Mouse (Mus musculus): ENCODE measurements around the gene Tmprss13. TPM values are rescaled to one million over a fixed set of nuclear protein-coding genes. Genes with fewer than 3 reads are reported as not detected.

The Tmprss13 gene
- total RNA-seq, 2 experiments from 2014 or later, result not detected

DNA sequence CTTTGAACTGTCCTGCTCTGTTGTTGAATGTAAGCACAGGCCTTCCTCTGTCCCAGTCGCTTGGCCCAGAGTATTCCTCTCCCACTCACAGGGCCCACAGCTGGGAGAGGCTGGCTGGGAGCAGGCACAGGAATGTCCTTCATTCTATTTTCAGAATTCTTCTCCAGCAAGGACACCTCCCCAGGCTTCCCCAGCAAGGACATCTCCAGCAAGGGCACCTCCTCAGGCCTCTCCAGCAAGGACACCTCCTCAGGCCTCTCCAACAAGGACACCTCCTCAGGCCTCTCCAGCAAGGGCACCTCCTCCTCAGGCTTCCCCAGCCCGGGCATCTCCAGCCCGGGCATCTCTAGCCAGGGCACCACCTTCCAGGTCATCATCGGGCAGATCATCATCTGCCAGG is 9.4 kb downstream of the Tmprss13 start:
- intact Hi-C loops (cut with DNase I), result no loop called here
- DNase-seq, result no peak

DNA sequence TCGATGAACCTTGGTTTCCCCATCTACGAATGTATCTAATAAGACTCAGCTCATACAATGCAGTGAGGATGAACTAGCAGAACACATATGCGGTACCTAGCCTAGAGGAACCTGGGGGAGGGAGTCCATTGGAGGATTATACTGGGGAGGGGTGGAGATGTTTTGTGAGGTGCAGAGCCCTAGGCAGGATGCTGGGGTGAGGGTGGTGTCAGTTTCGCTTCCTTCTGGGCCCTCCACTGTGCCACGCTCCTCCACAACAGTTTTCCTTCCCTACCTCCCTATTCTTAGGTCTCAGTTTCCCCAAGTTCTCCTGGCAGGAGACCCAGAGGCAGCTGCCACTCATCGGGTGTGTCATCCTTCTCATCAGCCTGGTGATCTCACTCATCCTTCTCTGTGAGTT is 10.7 kb downstream of the Tmprss13 start:
- intact Hi-C loops (cut with DNase I), result no loop called here
- DNase-seq, result no peak

DNA sequence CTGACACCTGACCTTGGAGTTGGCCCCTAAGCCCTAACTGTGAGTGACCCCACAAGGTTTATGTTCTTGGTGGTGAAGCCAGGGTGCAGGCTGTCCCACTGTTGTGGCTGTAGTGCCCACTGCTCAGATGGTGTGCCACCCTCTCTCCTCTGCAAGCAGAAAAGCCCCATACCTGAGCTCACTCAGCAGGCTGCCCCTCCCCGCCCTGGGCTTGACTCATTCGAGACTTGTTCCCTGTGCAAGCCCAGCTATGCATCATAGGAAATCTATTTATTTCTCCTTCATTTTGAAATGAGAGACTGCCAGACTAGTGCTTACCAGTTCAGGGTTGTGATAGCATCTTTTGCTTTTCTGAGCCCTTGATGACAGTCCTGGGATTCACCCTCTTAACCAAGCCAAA is 18.5 kb downstream of the Tmprss13 start:
- DNase-seq, result no peak
- intact Hi-C loops (cut with DNase I), result no loop called here

DNA sequence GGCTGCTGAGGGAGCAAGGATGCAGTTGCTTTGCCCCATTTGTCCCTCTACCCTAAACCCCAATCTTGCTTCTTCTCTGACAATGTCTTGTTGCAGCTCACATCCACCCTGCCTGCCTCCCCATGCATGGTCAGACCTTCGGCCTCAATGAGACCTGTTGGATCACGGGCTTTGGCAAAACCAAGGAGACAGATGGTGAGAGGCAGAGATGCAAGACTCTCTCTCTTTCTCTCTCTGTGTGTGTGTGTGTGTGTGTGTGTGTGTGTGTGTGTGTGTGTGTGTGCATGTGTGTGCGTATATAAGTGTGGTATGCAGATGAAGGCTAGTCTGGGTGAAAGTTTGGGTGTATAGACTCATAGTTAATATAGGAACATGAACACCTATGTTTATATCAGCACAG is 24.2 kb downstream of the Tmprss13 start:
- no peak for DNase-seq
- intact Hi-C loops (cut with DNase I), result no loop called here

DNA sequence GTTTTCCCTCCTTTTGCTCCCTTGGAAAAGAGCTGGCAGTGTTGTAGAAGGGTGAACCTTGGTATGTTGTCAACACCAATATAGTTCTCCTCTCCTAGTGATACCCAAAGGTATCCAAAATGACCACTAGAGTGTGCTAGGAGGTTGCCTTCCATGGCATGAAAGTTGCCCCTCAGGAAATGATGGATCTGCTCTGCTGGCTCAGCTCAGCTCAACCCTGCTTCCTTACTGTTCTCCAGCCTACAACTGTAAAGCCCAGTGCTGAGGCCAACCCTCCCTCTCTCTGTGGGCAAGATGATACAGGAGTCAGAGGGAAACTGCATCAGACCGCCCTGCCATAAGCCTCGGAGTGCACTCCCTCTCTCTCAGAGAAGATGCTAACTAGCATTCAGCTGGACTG is 26.6 kb downstream of the Tmprss13 start:
- intact Hi-C loops (cut with DNase I), result no loop called here
- peak; percentile 63 for DNase-seq

DNA sequence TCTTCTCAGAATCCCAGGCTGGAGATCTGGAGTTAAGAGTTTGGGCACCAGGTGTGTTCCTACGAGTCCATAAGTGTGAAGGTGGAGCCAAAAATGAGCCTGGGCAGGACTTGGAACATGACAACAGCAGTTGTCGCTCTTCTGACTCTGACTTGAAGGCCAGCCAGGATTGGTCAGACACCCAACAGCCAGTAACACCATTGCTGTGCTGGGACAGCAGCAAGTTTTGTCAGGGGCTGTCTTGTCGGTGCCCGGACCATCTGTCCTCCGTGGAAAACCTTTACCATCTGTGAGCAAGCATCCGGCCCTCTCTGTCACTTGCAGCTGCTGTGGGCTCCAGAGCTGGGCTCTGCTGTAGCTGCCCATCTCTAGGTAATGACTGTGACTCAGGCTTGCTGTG is 27.4 kb downstream of the Tmprss13 start:
- peak; percentile 81 for DNase-seq
- intact Hi-C loops (cut with DNase I), result no loop called here

DNA sequence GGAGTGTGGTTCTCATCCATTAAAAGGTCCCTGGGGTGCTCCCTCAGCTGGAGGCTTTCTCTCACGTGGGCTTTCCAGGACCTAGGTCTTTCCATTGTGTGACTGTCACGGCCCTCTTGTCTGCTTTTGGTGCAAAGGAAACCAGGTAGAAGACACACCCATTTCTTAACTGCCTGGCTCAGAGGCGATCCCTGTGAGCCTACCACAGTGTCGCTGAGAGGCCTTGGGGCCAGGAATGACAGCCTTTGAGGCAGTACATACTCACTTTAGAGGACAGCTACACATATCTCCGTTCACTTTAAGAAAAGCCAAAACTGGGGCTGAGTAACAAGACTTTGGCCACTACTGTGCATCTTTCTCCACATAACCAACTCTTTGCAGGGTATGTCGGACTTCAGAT is 29.7 kb downstream of the Tmprss13 start:
- intact Hi-C loops (cut with DNase I), result no loop called here
- no peak for DNase-seq

DNA sequence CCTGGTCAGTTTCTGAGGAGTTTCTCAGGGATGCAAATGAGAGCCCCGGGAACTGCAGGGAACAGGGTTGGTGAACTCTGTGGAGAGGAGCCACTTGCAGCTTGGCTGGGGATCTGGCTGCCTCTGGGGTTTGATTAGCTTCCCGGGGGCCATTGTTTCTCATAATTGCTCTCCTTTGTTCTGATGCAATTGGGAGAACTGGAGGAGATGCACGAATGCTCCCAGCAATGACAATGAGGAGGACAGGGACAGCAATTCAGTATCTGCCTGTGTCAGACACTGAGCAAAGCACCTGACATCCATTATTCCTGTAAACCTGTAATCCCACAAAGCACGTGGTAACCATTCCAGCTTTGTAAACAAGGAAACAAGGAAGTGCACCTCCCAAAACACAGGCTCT is 30.3 kb downstream of the Tmprss13 start:
- intact Hi-C loops (cut with DNase I), result no loop called here
- no peak for DNase-seq

DNA sequence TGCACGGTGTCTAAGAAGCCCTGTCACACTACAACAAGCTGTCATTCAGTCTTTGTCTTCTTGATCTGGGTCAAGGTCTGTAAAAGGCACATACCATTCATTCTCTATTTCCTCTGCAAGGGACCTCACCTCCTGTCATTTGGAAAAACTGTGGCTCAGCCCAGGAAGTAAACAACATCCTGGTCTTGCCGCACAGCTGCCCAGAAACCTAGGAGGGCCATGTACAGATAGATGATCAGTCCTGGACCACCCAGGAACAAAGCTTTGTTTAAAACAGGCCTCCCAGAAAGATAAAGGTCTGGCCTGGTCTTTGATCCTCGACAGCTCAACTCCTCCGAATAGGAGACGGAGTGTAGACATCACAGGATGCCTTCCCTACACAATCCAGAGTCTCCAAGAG is 31.0 kb downstream of the Tmprss13 start:
- no peak for DNase-seq
- intact Hi-C loops (cut with DNase I), result no loop called here

DNA sequence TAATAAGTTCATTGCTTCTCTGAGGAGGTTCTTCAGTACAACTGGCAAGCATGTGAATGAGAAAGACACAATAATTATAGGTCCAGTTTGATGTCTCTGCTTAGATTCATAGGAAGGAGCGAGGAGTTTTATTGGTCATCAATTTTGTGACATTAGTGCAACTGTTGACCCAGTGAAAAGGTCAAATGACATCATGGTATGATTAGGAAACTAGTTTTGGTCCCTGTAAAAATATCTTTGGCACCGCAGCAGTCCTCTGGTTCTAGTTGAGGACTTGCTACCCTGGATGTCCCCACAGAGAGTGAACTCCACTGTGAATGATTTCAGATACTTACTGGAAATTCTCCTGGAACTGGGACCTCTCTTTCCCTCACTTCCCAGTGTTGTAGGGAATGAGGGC is 36.3 kb downstream of the Tmprss13 start:
- no peak for DNase-seq
- intact Hi-C loops (cut with DNase I), result no loop called here

DNA sequence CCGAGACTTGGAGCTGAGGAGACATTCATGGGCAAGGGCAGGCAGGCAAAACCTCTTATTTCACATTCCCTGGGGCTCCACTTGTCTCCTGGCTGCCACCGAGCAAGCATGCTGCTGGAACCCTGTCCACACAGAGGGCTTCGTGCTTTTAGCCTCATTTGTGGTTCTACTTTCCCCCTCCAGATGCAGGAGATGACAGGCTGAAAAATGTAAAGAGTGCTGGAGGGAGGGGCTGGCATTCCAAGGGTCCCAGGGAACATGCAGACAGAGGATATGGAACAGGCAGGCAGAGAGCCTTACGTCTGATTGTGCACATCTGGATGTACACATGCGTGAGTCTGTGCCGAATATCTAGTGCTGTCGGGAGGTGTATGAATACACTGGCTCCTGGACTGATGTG is 39.5 kb downstream of the Tmprss13 start:
- DNase-seq, result no peak
- intact Hi-C loops (cut with DNase I), result no loop called here

DNA sequence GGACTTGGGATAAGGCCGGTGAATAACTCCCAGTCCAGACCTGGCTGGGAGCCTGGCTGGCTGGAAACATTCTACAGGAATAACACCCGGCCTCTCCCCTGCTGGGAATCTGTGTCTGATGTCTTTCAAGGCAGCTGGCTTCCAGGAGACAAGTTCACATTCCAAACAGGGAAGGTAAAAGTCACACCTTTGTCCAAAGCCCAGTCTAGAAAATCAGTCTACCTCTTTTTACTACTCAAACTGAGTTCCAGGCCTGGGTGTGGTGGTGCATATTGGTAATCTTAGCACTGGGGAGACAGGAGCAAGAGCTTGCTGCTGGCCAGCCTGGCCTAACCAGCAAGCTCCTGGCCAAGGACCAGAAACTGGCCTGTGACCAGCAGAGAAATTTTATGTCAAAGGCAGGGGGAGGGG is 43.2 kb downstream of the Tmprss13 start:
- intact Hi-C loops (cut with DNase I), result no loop called here
- peak; percentile 68 for DNase-seq

DNA sequence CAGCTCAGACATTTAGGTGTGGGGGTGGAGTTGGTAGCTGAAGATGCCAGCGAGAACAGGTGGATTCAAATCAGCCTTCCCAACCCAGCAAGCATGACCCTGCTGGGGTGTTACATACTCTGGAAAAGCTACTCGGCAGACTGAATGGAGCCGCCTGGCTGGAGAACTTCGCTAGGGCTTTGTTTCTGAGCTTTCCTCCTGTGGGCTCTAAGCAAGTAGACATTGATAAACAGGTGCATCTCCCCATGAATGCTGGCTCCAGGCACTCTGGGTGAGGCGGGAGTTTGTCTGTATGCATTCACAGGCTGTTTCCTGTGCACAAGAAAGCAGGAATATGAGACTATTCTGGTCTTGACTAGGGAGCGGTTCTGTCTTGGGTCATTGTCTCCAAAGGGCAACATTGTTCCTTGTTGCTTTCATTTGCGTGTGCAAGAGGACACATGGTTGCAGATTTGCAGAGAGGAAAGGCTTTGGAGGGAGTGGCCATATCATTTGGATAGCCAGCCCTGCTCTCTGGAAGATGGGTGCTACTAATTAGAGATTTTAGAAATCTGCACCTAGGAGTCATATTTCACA is 44.8 kb downstream of the Tmprss13 start:
- intact Hi-C loops (cut with DNase I), result no loop called here
- peak; percentile 38 for DNase-seq

DNA sequence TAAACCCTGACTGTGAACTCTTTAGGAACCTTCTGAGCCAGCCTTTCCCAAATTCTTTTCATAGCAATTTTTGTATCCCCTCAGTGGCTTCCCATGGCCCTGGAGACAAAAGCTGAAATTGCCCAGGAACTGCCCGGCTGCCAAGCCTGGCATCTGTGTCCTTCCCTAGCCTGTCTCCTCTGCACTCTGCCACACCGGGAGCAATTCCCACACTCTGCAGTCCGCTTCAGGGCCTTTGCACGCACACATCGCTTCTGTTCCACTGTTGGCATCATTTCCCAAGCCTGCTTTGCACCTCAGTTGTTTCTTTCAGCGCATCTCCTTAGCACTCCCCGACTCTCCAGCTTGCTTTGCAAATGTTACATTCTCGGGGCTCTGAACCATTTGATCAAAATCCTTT is 48.8 kb downstream of the Tmprss13 start:
- DNase-seq, result peak; percentile 54
- intact Hi-C loops (cut with DNase I), result no loop called here

DNA sequence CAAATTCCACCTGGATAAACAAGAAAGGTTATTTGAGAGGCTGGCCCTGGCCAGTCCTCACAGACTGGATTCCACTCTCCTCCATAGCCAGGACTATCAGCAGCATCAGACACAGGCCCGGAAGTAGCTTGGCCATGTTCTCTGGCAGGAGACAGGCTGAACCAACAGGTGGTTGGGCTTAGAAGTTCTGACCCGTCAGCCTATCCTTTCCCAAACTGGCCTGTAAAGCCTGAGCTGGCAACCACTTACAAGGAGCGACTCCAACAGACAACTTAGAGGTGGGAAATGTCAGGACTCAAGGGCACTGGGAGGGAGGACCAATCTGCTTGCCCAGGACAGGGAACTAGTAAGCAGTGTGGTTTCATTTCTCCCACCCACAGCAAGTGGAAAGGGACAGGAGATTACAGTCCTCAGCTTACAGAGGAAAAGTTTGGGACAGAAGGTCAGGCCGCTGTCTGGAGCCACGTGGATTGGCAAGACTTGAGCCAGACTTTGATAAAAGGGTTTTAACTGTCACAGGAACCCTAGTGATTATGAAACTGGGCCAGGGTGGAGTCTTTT is 49.5 kb downstream of the Tmprss13 start:
- no peak for DNase-seq
- intact Hi-C loops (cut with DNase I), result no loop called here

DNA sequence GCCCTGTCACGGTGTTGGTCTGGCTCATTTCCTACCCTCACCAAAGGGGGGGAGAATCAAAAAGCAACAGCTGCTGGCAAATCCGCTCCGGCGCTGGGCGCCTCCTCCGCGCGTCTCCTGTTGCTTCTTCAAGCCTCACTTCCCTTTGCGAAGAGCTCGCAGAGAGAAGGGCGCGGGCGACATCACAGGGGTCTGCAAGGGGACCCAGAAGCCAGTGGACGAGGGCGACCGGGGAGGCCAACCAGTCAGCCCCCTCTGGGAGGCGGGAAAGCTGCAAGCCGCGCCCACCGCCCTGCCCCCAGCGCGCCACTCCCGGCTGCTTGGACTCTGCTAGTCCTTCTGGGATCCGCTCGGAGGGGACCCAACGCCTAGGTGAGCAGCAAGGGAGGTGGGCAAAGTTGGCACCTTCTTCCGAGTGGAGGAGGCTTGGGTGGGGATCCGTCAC is 51.2 kb downstream of the Tmprss13 start, which contains the start of gene Fxyd6:
TSS of gene Fxyd6 (plus strand) at position 69 of the 445 bp plus-strand sequence.
- intact Hi-C loops (cut with DNase I), result no loop called here
- DNase-seq, result peak; percentile 80

DNA sequence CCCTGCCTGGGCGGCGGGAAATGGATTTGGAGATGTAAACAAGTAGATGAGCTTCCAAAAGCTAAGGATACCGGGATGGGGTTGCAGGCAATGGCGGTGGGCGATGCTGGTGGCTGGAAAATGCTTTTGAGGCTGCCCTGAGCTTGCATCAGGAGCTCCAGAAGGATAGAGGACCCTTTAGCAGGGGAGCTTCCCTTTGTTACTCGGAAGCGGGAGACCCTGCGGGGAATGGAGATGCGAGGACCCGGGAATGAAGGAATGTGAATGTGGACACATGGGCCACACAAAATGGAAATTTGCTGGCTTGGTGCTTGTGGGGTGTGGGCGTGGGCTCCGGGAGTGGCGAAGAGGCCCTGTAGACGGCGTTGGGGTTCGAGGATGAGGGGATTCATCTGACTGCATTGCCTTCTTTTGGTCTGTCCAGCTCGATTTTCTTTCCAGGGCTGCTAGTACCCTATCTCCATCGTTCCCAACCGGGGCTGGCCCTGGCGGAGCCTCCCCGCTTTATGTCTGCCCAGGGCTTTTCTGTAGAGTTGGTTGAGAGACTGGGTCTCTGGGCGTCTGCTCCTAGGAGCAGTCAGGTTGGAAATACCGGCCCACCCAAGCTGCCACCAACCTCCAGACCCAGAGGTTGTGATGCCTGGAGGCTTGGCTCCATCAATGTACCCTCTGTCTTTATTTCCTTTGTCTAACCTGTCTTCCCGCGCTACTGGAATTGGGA is 51.9 kb downstream of the Tmprss13 start:
- intact Hi-C loops (cut with DNase I), result no loop called here
- peak; percentile 21 for DNase-seq

DNA sequence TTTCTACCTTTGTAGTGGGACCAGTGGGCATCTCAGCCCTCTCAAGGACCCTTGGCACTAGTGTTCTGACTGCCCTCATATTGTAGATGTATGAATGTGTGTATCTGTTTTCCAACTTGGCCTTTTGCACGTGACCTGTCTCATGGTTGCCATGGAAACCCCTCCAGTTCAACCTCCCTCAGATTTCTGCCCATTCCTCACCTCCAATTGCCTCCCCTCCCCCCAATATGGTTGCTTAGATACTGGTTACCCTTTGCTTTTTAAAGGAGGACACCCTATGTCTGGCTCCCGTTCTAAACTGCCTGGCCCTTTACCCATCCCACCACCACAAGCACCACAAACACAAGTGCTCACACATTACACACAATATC is 52.4 kb downstream of the Tmprss13 start:
- peak; percentile 50 for DNase-seq
- intact Hi-C loops (cut with DNase I), result no loop called here

DNA sequence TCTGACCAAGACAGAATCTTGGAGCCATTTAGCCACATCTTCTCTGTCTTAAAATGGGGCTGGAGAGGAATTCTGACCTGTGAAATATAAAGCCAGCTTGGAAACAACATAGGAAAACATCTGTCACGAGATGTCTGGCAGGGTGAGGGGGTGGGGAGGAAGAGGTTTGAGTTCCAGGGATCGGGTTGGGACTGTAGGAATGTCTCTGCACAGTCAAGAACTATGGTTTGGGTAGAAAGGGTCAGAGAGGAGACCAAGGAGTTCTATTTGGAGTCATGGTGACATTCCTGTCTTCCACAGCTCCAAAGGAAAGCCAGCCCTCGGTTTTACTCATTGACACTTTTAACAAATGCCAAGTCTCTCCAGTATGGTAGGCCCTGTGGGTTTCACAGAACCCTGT is 55.0 kb downstream of the Tmprss13 start:
- intact Hi-C loops (cut with DNase I), result no loop called here
- DNase-seq, result no peak

DNA sequence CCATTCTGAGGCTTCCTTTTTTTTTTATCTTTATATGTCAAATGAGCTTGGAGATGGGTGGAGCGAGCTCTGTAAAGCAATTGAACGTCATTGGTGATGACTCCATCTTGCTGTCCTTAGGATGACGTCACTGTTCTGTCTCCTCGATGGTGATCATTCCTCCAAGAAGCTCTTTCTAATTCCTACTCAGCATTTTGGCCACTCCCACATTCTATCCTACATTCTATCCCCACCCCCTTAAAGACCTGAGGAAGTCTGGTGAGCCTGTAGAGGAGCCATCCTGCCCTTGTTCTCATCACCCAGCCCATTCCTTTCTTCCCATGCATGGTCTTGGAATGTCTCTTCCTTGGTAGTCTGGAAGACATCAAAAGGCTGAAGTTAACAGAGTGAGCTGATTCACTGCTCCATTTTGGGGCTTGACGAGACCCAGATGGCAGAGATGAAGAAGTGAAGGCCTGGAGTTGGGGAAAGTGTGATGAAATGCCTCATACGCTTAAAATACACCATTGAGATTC is 56.1 kb downstream of the Tmprss13 start:
- no peak for DNase-seq
- intact Hi-C loops (cut with DNase I), result no loop called here

DNA sequence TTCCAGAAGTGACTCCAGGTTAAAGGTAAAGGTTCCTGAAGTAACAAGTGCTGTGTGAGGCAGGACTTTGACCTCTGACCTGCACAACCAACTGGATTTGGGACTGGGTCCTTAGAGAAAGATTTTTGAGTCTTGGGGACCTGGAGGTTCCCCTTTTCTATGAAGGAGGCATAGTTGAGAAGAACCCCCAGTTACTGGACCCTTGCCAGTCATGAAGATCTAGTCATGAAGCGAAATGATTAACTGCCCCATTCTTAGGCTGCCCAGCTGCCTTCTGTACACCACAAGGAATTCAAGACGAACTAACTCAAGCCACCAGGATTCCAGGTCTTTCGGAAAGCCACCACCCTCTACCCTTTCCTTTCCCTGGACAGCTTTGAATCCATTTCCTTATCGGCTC is 57.5 kb downstream of the Tmprss13 start:
- DNase-seq, result no peak
- intact Hi-C loops (cut with DNase I), result no loop called here

DNA sequence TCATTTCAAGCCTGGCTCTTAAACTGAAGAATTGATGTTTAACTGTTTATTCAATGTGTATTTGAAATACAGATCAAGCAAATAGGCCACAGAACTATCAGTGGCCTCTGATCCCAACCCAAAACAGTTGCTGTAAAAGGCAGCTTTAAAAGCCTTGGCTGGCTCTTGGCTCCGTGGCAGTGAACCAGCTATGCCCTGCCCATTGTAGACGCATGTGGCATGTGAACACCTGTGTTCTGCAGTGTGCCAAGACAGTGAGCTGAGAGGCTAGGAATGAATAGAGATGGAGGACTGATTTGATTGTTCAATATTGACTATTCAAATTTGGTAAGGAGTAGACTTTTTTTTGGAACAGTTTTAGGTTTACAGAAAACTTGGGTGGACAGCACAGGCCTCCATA is 58.0 kb downstream of the Tmprss13 start:
- intact Hi-C loops (cut with DNase I), result no loop called here
- DNase-seq, result peak; percentile 60

Data from left cerebral cortex, postnatal 4 days (tissue).